Mouse (Mus musculus) hindbrain, postnatal 0 days (tissue): Measurements from ENCODE around the gene Sorbs1. TPM values are rescaled to one million over a fixed set of nuclear protein-coding genes. Genes with fewer than 3 reads are reported as not detected.
A peak's percentile ranks its signal among the peaks of the same experiment; 100 is the strongest.

ENCODE experiments used
- ATAC-seq: fragments of 200-750 bp; cut with Nextera tagmentation; 2 replicates; pipeline ENCODE4 v1.8.0; 2017; ENCODE audit warnings: mild to moderate bottlenecking, moderate TSS enrichment, moderate library complexity
- DNase-seq: peaks from one replicate; pipeline ENCODE4 v3.0.0-alpha.2; 2015; ENCODE audit warnings: low spot score
- H3K27ac ChIP-seq: fragments of 300-500 bp; sonication (generic); 2 replicates; pipeline ENCODE4 v1.5.1; 2014; ENCODE audit warnings: mild to moderate bottlenecking
- H3K27me3 ChIP-seq: fragments of 300-500 bp; sonication (generic); 2 replicates; pipeline ENCODE4 v1.6.1; 2014; ENCODE audit warnings: low read length, mixed read lengths; ENCODE audit not compliant: insufficient read depth
- H3K36me3 ChIP-seq: fragments of 300-500 bp; sonication (generic); 2 replicates; pipeline ENCODE4 v1.6.1; 2014; ENCODE audit warnings: low read length, mixed read lengths; ENCODE audit not compliant: insufficient read depth
- H3K4me1 ChIP-seq: fragments of 300-500 bp; sonication (generic); 2 replicates; pipeline ENCODE4 v1.6.1; 2014; ENCODE audit warnings: antibody characterized with exemption, low read length, mixed read lengths; ENCODE audit not compliant: insufficient read depth
- H3K4me2 ChIP-seq: fragments of 300-500 bp; sonication (generic); 2 replicates; pipeline ENCODE4 v1.6.1; 2014; ENCODE audit warnings: low read depth, mild to moderate bottlenecking, low read length, moderate library complexity, mixed read lengths
- H3K4me3 ChIP-seq: fragments of 300-500 bp; sonication (generic); 2 replicates; pipeline ENCODE4 v1.5.1; 2014; ENCODE audit warnings: low read length
- H3K9ac ChIP-seq: fragments of 300-500 bp; sonication (generic); replicated peaks from 2 replicates; pipeline ENCODE4 v1.6.1; 2014; ENCODE audit warnings: mild to moderate bottlenecking, low read length, moderate library complexity, mixed read lengths
- H3K9me3 ChIP-seq: fragments of 300-500 bp; sonication (generic); 2 replicates; pipeline ENCODE4 v1.6.1; 2016; ENCODE audit warnings: low read length, mixed read lengths
- CTCF ChIP-seq: IDR thresholded peaks from 2 replicates; pipeline ENCODE4 v1.5.1; 2016; ENCODE audit warnings: antibody characterized with exemption, control low read depth, low read depth
- WGBS: fragments of 180-500 bp; shearing (Covaris S2); extraction: QIAGEN DNeasy Blood & Tissue Kit; methylation state at CpG from one replicate; pipeline ENCODE4 v1.1.7; 2014; 5-methylcytosine and 5-hydroxymethylcytosine counted together
- polyA plus RNA-seq: library from polyadenylated mRNA; unstranded; fragments of >200 nt; fragmentation: Nextera tagmentation; extraction: Ambion mirVana; gene quantifications from 2 replicates; pipeline ENCODE4 v1.2.1, GENCODE M21; 2015
- total RNA-seq: library from RNA; depleted of rRNA; stranded (reverse); fragments of >200 nt; gene quantifications from 2 replicates; pipeline ENCODE4 v1.2.3, GENCODE M21; 2014

Sorbs1 gene
- total and polyA plus RNA-seq, 2 experiments from 2014 or later, result 52.4 to 70.4 TPM

DNA sequence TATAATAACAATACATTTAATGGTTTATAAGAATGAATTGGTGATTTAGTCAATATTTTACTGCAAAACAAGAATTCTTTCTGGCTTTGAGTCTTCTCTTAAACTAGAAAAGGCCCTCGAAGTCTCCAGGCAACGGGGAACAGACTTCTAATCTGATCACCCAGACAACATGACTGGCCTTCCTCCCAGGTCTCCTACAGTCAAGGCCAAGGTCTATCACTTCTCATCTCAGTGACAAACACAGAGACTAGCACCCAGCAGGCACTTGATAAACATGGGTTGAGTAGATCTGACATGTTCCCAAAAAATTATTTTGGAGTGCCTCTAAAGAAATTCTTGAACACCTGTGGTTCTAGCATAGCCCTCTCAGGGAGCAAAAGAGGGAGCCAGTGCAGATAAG, 16.7 kb upstream of the Sorbs1 start:
- WGBS, result 75% methylated on average over 2 of the region's 2 CpGs
- no peak for TF ChIP-seq CTCF
- no peak overlapping the region for H3K4me2 ChIP-seq
- H3K9ac ChIP-seq, result no peak overlapping the region
- H3K4me1 ChIP-seq, result no peaks in the 10 kb centered on the region
- H3K4me3 ChIP-seq, result no peak overlapping the region
- H3K27ac ChIP-seq, result no peak overlapping the region
- no peak for ATAC-seq
- H3K9me3 ChIP-seq, result no peaks in the 10 kb centered on the region
- H3K36me3 ChIP-seq, result no peaks in the 10 kb centered on the region
- no peak for DNase-seq
- no peaks in the 10 kb centered on the region for H3K27me3 ChIP-seq

GRCm38 (mm10) chr19:40528254-40528653, 14.7 kb upstream of the Sorbs1 start:
- Histone ChIP-seq H3K27ac (no peak overlapping the region), H3K4me1 (no peaks in the 10 kb centered on the region), H3K4me2 (no peak overlapping the region), H3K27me3 (no peaks in the 10 kb centered on the region), H3K9me3 (no peaks in the 10 kb centered on the region), H3K9ac (no peak overlapping the region), H3K36me3 (no peaks in the 10 kb centered on the region), H3K4me3 (no peak overlapping the region)
- ATAC-seq (no peak), DNase-seq (no peak)
- TF ChIP-seq CTCF, result no peak

DNA sequence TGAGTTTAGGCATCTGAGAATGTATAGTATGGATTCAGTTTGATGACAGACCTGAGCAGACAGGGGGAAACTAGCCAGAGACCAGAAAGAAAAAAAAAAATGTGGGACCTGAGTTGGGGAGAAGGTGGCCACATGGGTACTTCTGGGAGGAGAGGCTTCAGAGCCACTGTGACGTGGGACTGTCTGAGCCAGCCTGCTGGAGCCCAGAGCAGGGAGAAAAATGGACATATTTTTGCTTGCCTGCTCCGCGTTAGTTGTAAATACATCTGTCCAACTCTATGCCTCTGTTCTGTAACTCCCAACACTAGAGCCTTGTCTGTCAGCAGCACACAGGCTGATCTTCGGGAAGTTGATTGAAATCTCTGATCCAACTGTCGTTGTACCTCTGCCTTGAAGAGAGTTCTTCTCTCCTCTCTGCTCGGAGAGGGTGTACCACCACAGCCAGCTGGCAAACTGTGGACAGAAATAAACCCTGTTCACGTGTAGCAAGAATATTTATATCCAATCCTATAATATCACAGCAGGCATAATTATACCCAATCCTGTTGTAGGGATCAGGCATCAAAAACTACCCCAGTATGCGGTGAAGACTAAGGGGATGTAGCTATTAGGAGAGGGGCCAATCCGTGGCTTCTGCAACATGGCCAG, 12.9 kb upstream of the Sorbs1 start:
- Histone ChIP-seq H3K36me3 (no peaks in the 10 kb centered on the region), H3K4me2 (no peak overlapping the region), H3K9ac (no peak overlapping the region), H3K4me3 (no peak overlapping the region), H3K4me1 (no peaks in the 10 kb centered on the region), H3K9me3 (no peaks in the 10 kb centered on the region), H3K27ac (no peak overlapping the region), H3K27me3 (no peaks in the 10 kb centered on the region)
- no peak for TF ChIP-seq CTCF
- DNase-seq (no peak), ATAC-seq (no peak)
- 79% methylated on average over 9 of the region's 9 CpGs for WGBS

DNA sequence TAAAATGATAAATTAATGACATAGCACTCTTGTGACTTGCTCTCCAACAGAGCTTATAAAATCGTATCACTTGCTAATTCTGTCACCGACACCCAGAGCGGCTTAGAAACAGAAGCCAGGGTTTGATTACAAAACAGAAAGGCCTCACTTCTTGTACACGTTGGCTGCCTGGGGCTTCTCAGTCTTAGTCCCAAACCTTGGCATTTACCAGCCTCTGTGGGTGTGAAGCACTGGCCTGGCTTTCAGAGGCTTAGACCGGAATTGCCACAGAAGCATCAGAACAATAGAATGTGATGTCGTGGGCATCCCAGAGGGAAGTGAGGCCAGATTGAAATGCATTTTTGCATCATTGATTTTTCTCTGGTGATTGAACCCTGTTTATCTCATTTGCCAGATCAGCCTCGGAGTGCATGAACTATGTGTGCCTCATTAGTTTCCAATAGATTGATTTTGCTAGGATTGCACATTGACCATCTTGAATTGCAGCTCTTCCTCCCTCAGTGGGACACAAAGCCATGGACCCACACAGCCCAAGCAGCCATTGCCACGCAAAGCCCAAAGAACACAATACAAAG, 9.9 kb upstream of the Sorbs1 start:
- Histone ChIP-seq H3K36me3 (no peaks in the 10 kb centered on the region), H3K27ac (no peak overlapping the region), H3K9me3 (no peaks in the 10 kb centered on the region), H3K9ac (no peak overlapping the region), H3K4me3 (no peak overlapping the region), H3K4me2 (no peak overlapping the region), H3K4me1 (no peaks in the 10 kb centered on the region), H3K27me3 (no peaks in the 10 kb centered on the region)
- 39% methylated on average over 8 of the region's 8 CpGs for WGBS
- no peak for ATAC-seq
- no peak for TF ChIP-seq CTCF
- peak; percentile 33 for DNase-seq

DNA sequence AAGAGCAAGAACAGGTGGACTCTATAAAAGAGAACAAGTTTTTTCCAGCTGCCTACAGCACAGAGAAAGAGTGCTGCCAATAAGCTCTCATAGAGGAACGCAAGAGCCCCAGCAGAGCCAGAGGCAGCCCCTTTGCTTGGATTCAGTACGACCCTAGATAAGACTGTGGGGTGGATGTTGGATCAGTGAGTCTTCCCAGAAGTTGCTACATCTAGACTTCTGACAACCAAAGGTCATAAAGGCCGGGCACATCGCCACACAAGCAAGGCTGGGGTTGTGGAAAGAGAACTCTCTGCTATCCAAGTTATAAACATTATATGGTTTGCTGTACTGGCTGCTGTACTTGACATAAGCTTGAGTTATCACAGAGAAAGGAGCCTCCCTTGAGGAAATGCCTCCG, 6.8 kb upstream of the Sorbs1 start:
- 86% methylated on average over 5 of the region's 5 CpGs for WGBS
- Histone ChIP-seq H3K27ac (no peak overlapping the region), H3K27me3 (no peaks in the 10 kb centered on the region), H3K36me3 (no peaks in the 10 kb centered on the region), H3K4me3 (no peak overlapping the region), H3K4me1 (no peaks in the 10 kb centered on the region), H3K4me2 (no peak overlapping the region), H3K9ac (no peak overlapping the region), H3K9me3 (no peaks in the 10 kb centered on the region)
- DNase-seq (no peak), ATAC-seq (no peak)
- TF ChIP-seq CTCF, result no peak

- TF ChIP-seq CTCF, result no peak
- Histone ChIP-seq H3K4me3 (no peak overlapping the region), H3K9ac (no peak overlapping the region), H3K4me1 (no peaks in the 10 kb centered on the region), H3K27ac (no peak overlapping the region), H3K4me2 (no peak overlapping the region), H3K36me3 (no peaks in the 10 kb centered on the region), H3K9me3 (no peaks in the 10 kb centered on the region), H3K27me3 (no peaks in the 10 kb centered on the region)
- WGBS, result 66% methylated on average over 1 of the region's 1 CpGs
- DNase-seq (no peak), ATAC-seq (no peak)
Measured at GRCm38 (mm10) chr19:40518706-40519105, 5.1 kb upstream of the Sorbs1 start.

DNA sequence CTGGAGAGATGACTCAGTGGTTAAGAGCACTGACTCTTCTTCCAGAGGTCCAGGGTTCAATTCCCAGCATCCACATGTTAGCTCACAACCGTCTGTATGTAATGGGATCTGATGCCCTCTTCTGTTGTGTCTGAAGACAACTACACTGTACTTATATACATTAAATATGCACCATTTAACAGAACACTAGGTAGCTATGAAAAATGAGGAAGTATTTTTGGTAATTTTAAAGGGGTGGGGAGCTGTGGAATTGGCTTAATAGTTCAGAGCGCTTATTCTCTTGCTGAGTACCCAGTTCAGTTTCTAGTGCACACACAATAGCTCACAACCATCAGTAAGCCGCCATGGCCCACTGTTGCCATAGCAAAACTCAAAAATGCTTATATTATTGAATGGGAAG, 2.0 kb upstream of the Sorbs1 start:
- peaks cover 11% of the 10 kb centered on the region; the same call in 1 of the 2 replicates for H3K4me1 ChIP-seq
- ATAC-seq, result no peak
- no peak overlapping the region for H3K4me2 ChIP-seq
- no peak overlapping the region for H3K9ac ChIP-seq
- no peak for DNase-seq
- H3K36me3 ChIP-seq, result no peaks in the 10 kb centered on the region
- no peak overlapping the region for H3K27ac ChIP-seq
- 88% methylated on average over 3 of the region's 3 CpGs for WGBS
- H3K4me3 ChIP-seq, result no peak overlapping the region
- TF ChIP-seq CTCF, result no peak
- H3K27me3 ChIP-seq, result no peaks in the 10 kb centered on the region
- no peaks in the 10 kb centered on the region for H3K9me3 ChIP-seq
